Mouse (Mus musculus) forebrain, postnatal 0 days (tissue): ENCODE data around the gene Gli2. TPM values are rescaled to one million over a fixed set of nuclear protein-coding genes. Genes with fewer than 3 reads are reported as not detected.
A peak's percentile ranks its signal among the peaks of the same experiment; 100 is the strongest.

Source experiments
- ATAC-seq: fragments of 200-750 bp; cut with Nextera tagmentation; 2 replicates; pipeline ENCODE4 v1.8.0; 2017; ENCODE audit warnings: mild to moderate bottlenecking, moderate library complexity
- DNase-seq: peaks from one replicate; pipeline ENCODE4 v3.0.0-alpha.2; 2015
- H3K27ac ChIP-seq: fragments of 300-500 bp; sonication (generic); 2 replicates; pipeline ENCODE4 v1.5.1; 2014; ENCODE audit warnings: low read depth, mild to moderate bottlenecking, antibody characterized with exemption, low read length, moderate library complexity, mixed read lengths
- H3K27me3 ChIP-seq: fragments of 300-500 bp; sonication (generic); 2 replicates; pipeline ENCODE4 v1.6.1; 2014; ENCODE audit warnings: mild to moderate bottlenecking, low read length, mixed read lengths; ENCODE audit not compliant: insufficient read depth
- H3K36me3 ChIP-seq: fragments of 300-500 bp; sonication (generic); 2 replicates; pipeline ENCODE4 v1.6.1; 2014; ENCODE audit warnings: mild to moderate bottlenecking, moderate library complexity; ENCODE audit not compliant: insufficient read depth
- H3K4me1 ChIP-seq: fragments of 300-500 bp; sonication (generic); 2 replicates; pipeline ENCODE4 v1.6.1; 2014; ENCODE audit warnings: antibody characterized with exemption; ENCODE audit not compliant: insufficient read depth
- H3K4me2 ChIP-seq: fragments of 300-500 bp; sonication (generic); 2 replicates; pipeline ENCODE4 v1.6.1; 2014; ENCODE audit warnings: low read depth, mild to moderate bottlenecking, moderate library complexity
- H3K4me3 ChIP-seq: fragments of 300-500 bp; sonication (generic); 2 replicates; pipeline ENCODE4 v1.5.1; 2014; ENCODE audit warnings: low read depth, low read length, mixed read lengths
- H3K9ac ChIP-seq: fragments of 300-500 bp; sonication (generic); 2 replicates; pipeline ENCODE4 v1.6.1; 2014; ENCODE audit warnings: mild to moderate bottlenecking
- H3K9me3 ChIP-seq: fragments of 300-500 bp; sonication (generic); 2 replicates; pipeline ENCODE4 v1.6.1; 2016; ENCODE audit warnings: low read length
- CTCF ChIP-seq: sonication (generic); IDR thresholded peaks from 2 replicates; pipeline ENCODE4 v1.5.1; 2016; ENCODE audit warnings: antibody characterized with exemption, control low read depth, low read depth
- WGBS: fragments of 180-500 bp; shearing (Covaris S2); extraction: QIAGEN DNeasy Blood & Tissue Kit; methylation state at CpG from one replicate; pipeline ENCODE4 v1.1.7; 2014; 5-methylcytosine and 5-hydroxymethylcytosine counted together
- polyA plus RNA-seq: library from polyadenylated mRNA; unstranded; fragments of >200 nt; fragmentation: Nextera tagmentation; extraction: Ambion mirVana; gene quantifications from 2 replicates; pipeline ENCODE4 v1.2.1, GENCODE M21; 2015
- total RNA-seq: library from RNA; depleted of rRNA; stranded (reverse); fragments of >200 nt; gene quantifications from 2 replicates; pipeline ENCODE4 v1.2.3, GENCODE M21; 2014

Gene Gli2
- total and polyA plus RNA-seq, 2 experiments from 2014 or later: 1.3 to 4.4 TPM

GRCm38 (mm10) chr1:119001454-119002034, 51.9 kb downstream of the Gli2 start:
- no peaks in the 10 kb centered on the region for H3K27me3 ChIP-seq
- ATAC-seq (no peak), DNase-seq (no peak)
- no peak overlapping the region for H3K4me2 ChIP-seq
- H3K36me3 ChIP-seq: no peaks in the 10 kb centered on the region
- H3K27ac ChIP-seq: no peak overlapping the region
- WGBS: 39% methylated on average over 12 of the region's 12 CpGs
- no peak overlapping the region for H3K4me3 ChIP-seq
- no peaks in the 10 kb centered on the region for H3K9me3 ChIP-seq
- H3K9ac ChIP-seq: no peak overlapping the region
- H3K4me1 ChIP-seq: no peaks in the 10 kb centered on the region
- no peak for TF ChIP-seq CTCF

GRCm38 (mm10) chr1:118994482-118995105, 58.8 kb downstream of the Gli2 start:
- WGBS: 86% methylated on average over 8 of the region's 8 CpGs
- Histone ChIP-seq H3K27ac (no peak overlapping the region), H3K9me3 (no peaks in the 10 kb centered on the region), H3K36me3 (no peaks in the 10 kb centered on the region), H3K4me3 (no peak overlapping the region), H3K4me1 (no peaks in the 10 kb centered on the region), H3K4me2 (no peak overlapping the region), H3K27me3 (no peaks in the 10 kb centered on the region), H3K9ac (no peak overlapping the region)
- no peak for DNase-seq
- no peak for ATAC-seq
- TF ChIP-seq CTCF: no peak

- Histone ChIP-seq H3K4me2 (no peak overlapping the region), H3K4me3 (no peak overlapping the region), H3K4me1 (no peaks in the 10 kb centered on the region), H3K9ac (no peak overlapping the region), H3K9me3 (no peaks in the 10 kb centered on the region), H3K36me3 (no peaks in the 10 kb centered on the region), H3K27me3 (no peaks in the 10 kb centered on the region), H3K27ac (no peak overlapping the region)
- no peak for DNase-seq
- TF ChIP-seq CTCF: no peak
- 88% methylated on average over 5 of the region's 5 CpGs for WGBS
- ATAC-seq: no peak
Measured at GRCm38 (mm10) chr1:118993775-118994174, 59.6 kb downstream of the Gli2 start.

- TF ChIP-seq CTCF: no peak
- Histone ChIP-seq H3K27ac (no peak overlapping the region), H3K4me2 (no peak overlapping the region), H3K4me1 (0 out of 2 replicates have a peak, but pooled peaks cover 2% of the 10 kb centered on the region), H3K4me3 (no peak overlapping the region), H3K36me3 (no peaks in the 10 kb centered on the region), H3K9ac (no peak overlapping the region), H3K27me3 (no peaks in the 10 kb centered on the region), H3K9me3 (no peaks in the 10 kb centered on the region)
- 75% methylated on average over 6 of the region's 6 CpGs for WGBS
- ATAC-seq: no peak
- no peak for DNase-seq
Measured at GRCm38 (mm10) chr1:118988331-118988730, 65.1 kb downstream of the Gli2 start.

GRCm38 (mm10) chr1:118987538-118987937, 65.9 kb downstream of the Gli2 start:
- Histone ChIP-seq H3K36me3 (no peaks in the 10 kb centered on the region), H3K27ac (no peak overlapping the region), H3K9me3 (no peaks in the 10 kb centered on the region), H3K4me3 (no peak overlapping the region), H3K9ac (no peak overlapping the region), H3K4me1 (peaks cover 10% of the 10 kb centered on the region; the same call in 1 of the 2 replicates), H3K4me2 (no peak overlapping the region), H3K27me3 (no peaks in the 10 kb centered on the region)
- no peak for ATAC-seq
- WGBS: 86% methylated on average over 11 of the region's 11 CpGs
- no peak for TF ChIP-seq CTCF
- no peak for DNase-seq

GRCm38 (mm10) chr1:118983389-118983788, 70.0 kb downstream of the Gli2 start:
- Histone ChIP-seq H3K27me3 (no peaks in the 10 kb centered on the region), H3K9ac (no peak overlapping the region), H3K4me3 (no peak overlapping the region), H3K9me3 (no peaks in the 10 kb centered on the region), H3K4me1 (peaks cover 14% of the 10 kb centered on the region; the same call in 1 of the 2 replicates), H3K27ac (no peak overlapping the region), H3K36me3 (no peaks in the 10 kb centered on the region), H3K4me2 (no peak overlapping the region)
- DNase-seq (no peak), ATAC-seq (no peak)
- no peak for TF ChIP-seq CTCF
- 31% methylated on average over 2 of the region's 2 CpGs for WGBS

GRCm38 (mm10) chr1:118982805-118983211, 70.6 kb downstream of the Gli2 start:
- Histone ChIP-seq H3K9ac (no peak overlapping the region), H3K9me3 (no peaks in the 10 kb centered on the region), H3K4me1 (peaks cover 14% of the 10 kb centered on the region; the same call in 1 of the 2 replicates), H3K4me3 (no peak overlapping the region), H3K27me3 (no peaks in the 10 kb centered on the region), H3K4me2 (no peak overlapping the region), H3K36me3 (no peaks in the 10 kb centered on the region), H3K27ac (peak overlapping the region; percentile 52)
- TF ChIP-seq CTCF: no peak
- ATAC-seq: peak; percentile 14; the same call in 1 of the 2 replicates
- 7% methylated on average over 5 of the region's 5 CpGs for WGBS
- no peak for DNase-seq
